16 mouse cellular contexts compared by ENCODE assay signal in the genomic region with DNA sequence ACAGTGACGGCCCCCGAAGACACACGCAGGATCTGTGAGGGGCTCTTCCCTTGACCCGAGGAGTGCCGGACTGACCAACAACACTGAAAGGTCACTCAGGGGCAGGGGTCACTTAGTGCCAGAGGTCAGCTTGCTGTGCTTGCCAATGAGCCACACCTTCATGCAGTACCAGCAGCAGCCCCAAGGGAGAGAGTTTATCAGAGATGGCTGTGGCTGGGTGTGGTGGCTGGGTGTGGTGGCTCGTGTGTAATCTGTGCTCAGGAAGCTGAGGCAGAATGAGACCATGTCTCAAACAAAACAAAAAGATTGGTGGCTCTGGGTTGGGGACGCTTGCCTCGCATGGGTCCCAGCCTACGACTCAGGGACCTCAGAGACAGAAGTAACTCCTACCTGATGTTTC. TPM values are rescaled to one million over a fixed set of nuclear protein-coding genes. Genes with fewer than 3 reads are reported as not detected.
DNase-seq lines count a peak whose midpoint lies in the region; ATAC-seq and TF ChIP-seq lines count a peak whose summit lies in the region.
"Had no signal": no experiment of that assay in that cellular context is flagged by ENCODE, and none has a peak within 500 bp of the region (broad histone marks: within the 10 kb centered on the region; RNA-seq: fewer than 3 reads in every experiment).

No protein-coding gene starts in this region.

- no peaks in the 10 kb centered on the region for H3K4me1 ChIP-seq in hindbrain, postnatal 0 days (ENCODE audit: insufficient read depth, low read length)
- H3K4me1 ChIP-seq in hindbrain, embryonic 12.5 days = no peaks in the 10 kb centered on the region
- peaks cover 9% of the 10 kb centered on the region for H3K4me1 ChIP-seq in liver, embryonic 16.5 days (ENCODE audit: control insufficient read depth, low read depth, low read length)
- H3K4me1 ChIP-seq: limb, embryonic 10.5 days; midbrain, embryonic 10.5 days had no signal

- peaks cover 62% of the 10 kb centered on the region for H3K36me3 ChIP-seq in hindbrain, postnatal 0 days (ENCODE audit: insufficient read depth, low read length)
- H3K36me3 ChIP-seq in hindbrain, embryonic 12.5 days = peaks cover 68% of the 10 kb centered on the region
- peaks cover 39% of the 10 kb centered on the region for H3K36me3 ChIP-seq in liver, embryonic 16.5 days (ENCODE audit: control insufficient read depth, insufficient read depth)

- DNase-seq in hindbrain, postnatal 0 days (ENCODE audit: low spot score) = no peak
- DNase-seq in ES-CJ7 (ENCODE audit: low read depth, low spot score) = peak; percentile 52
- DNase-seq in right cerebral cortex, adult 2 months (ENCODE audit: low spot score in 2 of 2) = no peak
- DNase-seq in left cerebral cortex, adult 8-10 months (ENCODE audit: low spot score in 2 of 2) = no peak
- DNase-seq in right cerebral cortex, postnatal 25 days = no peak
- DNase-seq: adrenal gland, postnatal 36 days; cerebellum, adult 18-20 months; embryo, embryonic 11 days; heart, postnatal 10 days had no signal

- H3K27me3 ChIP-seq in hindbrain, postnatal 0 days (ENCODE audit: insufficient read depth, low read length) = no peaks in the 10 kb centered on the region
- H3K27me3 ChIP-seq in hindbrain, embryonic 12.5 days = no peaks in the 10 kb centered on the region
- H3K27me3 ChIP-seq in liver, embryonic 16.5 days (ENCODE audit: control insufficient read depth, insufficient read depth, low read depth, low read length) = no peaks in the 10 kb centered on the region

- no peak overlapping the region for H3K9ac ChIP-seq in hindbrain, postnatal 0 days (replicated peaks; ENCODE audit: low read length)
- H3K9ac ChIP-seq in hindbrain, embryonic 12.5 days = no peak overlapping the region
- no peak overlapping the region for H3K9ac ChIP-seq in liver, embryonic 16.5 days (ENCODE audit: low read depth, low read length)

- no peaks in the 10 kb centered on the region for H3K9me3 ChIP-seq in hindbrain, postnatal 0 days (ENCODE audit: low read length)
- no peaks in the 10 kb centered on the region for H3K9me3 ChIP-seq in hindbrain, embryonic 12.5 days (replicated peaks)
- H3K9me3 ChIP-seq in liver, embryonic 16.5 days (replicated peaks; ENCODE audit: control insufficient read depth, low read length) = no peaks in the 10 kb centered on the region
- H3K9me3 ChIP-seq: limb, embryonic 10.5 days; midbrain, embryonic 10.5 days had no signal

- WGBS in hindbrain, postnatal 0 days = 84% methylated on average over 9 of the region's 9 CpGs
- WGBS in hindbrain, embryonic 12.5 days = 86% methylated on average over 9 of the region's 9 CpGs
- WGBS in liver, embryonic 16.5 days (ENCODE audit: insufficient replicate concordance) = 65% methylated on average over 9 of the region's 9 CpGs

- ATAC-seq in hindbrain, postnatal 0 days = no peak
- ATAC-seq in hindbrain, embryonic 12.5 days (ENCODE audit: low FRiP score) = no peak
- ATAC-seq in erythroblast, adult 5-6 weeks (replicated peaks; ENCODE audit: low FRiP score, poor library complexity, severe bottlenecking) = peak; percentile 83
- peak; percentile 74 for ATAC-seq in liver, embryonic 16.5 days (ENCODE audit: low read depth)
- ATAC-seq: inflammation-experienced regulatory T-cells, adult 6 months had no signal

- no peak overlapping the region for H3K4me3 ChIP-seq in hindbrain, postnatal 0 days (ENCODE audit: low read length)
- H3K4me3 ChIP-seq in hindbrain, embryonic 12.5 days = no peak overlapping the region
- H3K4me3 ChIP-seq in liver, embryonic 16.5 days (ENCODE audit: low read depth, low read length) = no peak overlapping the region
- H3K4me3 ChIP-seq: limb, embryonic 10.5 days; midbrain, embryonic 10.5 days had no signal

- TF ChIP-seq CTCF in hindbrain, postnatal 0 days (IDR thresholded peaks at IDR 0.05; ENCODE audit: low read depth) = 0 out of 2 replicates have a peak, but pooled peaks have one; percentile 6

- no peak overlapping the region for H3K27ac ChIP-seq in hindbrain, postnatal 0 days
- no peak overlapping the region for H3K27ac ChIP-seq in hindbrain, embryonic 12.5 days
- no peak overlapping the region for H3K27ac ChIP-seq in liver, embryonic 16.5 days (ENCODE audit: low read length)
- H3K27ac ChIP-seq: limb, embryonic 10.5 days; midbrain, embryonic 10.5 days had no signal

- H3K4me2 ChIP-seq in hindbrain, postnatal 0 days (ENCODE audit: low read depth, low read length) = no peak overlapping the region
- no peak overlapping the region for H3K4me2 ChIP-seq in hindbrain, embryonic 12.5 days (replicated peaks)
- H3K4me2 ChIP-seq in liver, embryonic 16.5 days (ENCODE audit: low read depth, low read length) = no peak overlapping the region

RNA-seq across cellular contexts. Expression of gene Carhsp1, which starts 16.4 kb away (rescaled TPM):
- total RNA-seq in hindbrain, postnatal 0 days (2014; rRNA removed) = 120 and 127 TPM in 2 replicates
- polyA plus RNA-seq in hindbrain, postnatal 0 days (2015; fragmentation: Nextera tagmentation; extraction: Ambion mirVana) = 105 and 110 TPM in 2 replicates
- polyA plus RNA-seq in hindbrain, embryonic 12.5 days (2016; fragmentation: Nextera tagmentation; extraction: Ambion mirVana) = 229 and 234 TPM in 2 replicates
- total RNA-seq in erythroblast, adult 5-6 weeks (2015; ENCODE audit: low replicate concordance) = 106 and 129 TPM in 2 replicates
- total RNA-seq in erythroblast, adult 5-6 weeks (2017; ENCODE audit: low replicate concordance) = 184 and 218 TPM in 2 replicates
- polyA plus RNA-seq in liver, embryonic 16.5 days (2015; fragmentation: Nextera tagmentation; extraction: Ambion mirVana) = 95.2 and 96.6 TPM in 2 replicates
- total RNA-seq in left cerebral cortex, adult 8-10 months (2022) = 10 to 100 TPM; 29.8 to 33.0 (median 31.3) TPM

RNA-seq across cellular contexts. Expression of gene Tmem186, which starts 18.1 kb away (rescaled TPM):
- total RNA-seq in hindbrain, postnatal 0 days (2014; rRNA removed) = 18.9 and 19.1 TPM in 2 replicates
- polyA plus RNA-seq in hindbrain, postnatal 0 days (2015; fragmentation: Nextera tagmentation; extraction: Ambion mirVana) = 14.5 and 15.7 TPM in 2 replicates
- 22.6 and 23.0 TPM in 2 replicates for polyA plus RNA-seq in hindbrain, embryonic 12.5 days (2016; fragmentation: Nextera tagmentation; extraction: Ambion mirVana)
- 4.2 and 6.7 TPM in 2 replicates for total RNA-seq in erythroblast, adult 5-6 weeks (2015; ENCODE audit: low replicate concordance)
- total RNA-seq in erythroblast, adult 5-6 weeks (2017; ENCODE audit: low replicate concordance) = 1.8 and 5.6 TPM in 2 replicates
- 8.9 and 9.7 TPM in 2 replicates for polyA plus RNA-seq in liver, embryonic 16.5 days (2015; fragmentation: Nextera tagmentation; extraction: Ambion mirVana)
- 10 to 100 TPM; 12.5 to 14.2 (median 13.5) TPM for total RNA-seq in left cerebral cortex, adult 8-10 months (2022)

RNA-seq across cellular contexts. Expression of gene Pmm2, which starts 18.1 kb away (rescaled TPM):
- total RNA-seq in hindbrain, postnatal 0 days (2014; rRNA removed) = 33.1 and 44.4 TPM in 2 replicates
- 25.7 and 28.5 TPM in 2 replicates for polyA plus RNA-seq in hindbrain, postnatal 0 days (2015; fragmentation: Nextera tagmentation; extraction: Ambion mirVana)
- 49.6 and 51.0 TPM in 2 replicates for polyA plus RNA-seq in hindbrain, embryonic 12.5 days (2016; fragmentation: Nextera tagmentation; extraction: Ambion mirVana)
- total RNA-seq in erythroblast, adult 5-6 weeks (2015; ENCODE audit: low replicate concordance) = 27.2 and 40.7 TPM in 2 replicates
- total RNA-seq in erythroblast, adult 5-6 weeks (2017; ENCODE audit: low replicate concordance) = 52.6 and 60.8 TPM in 2 replicates
- 29.5 and 30.1 TPM in 2 replicates for polyA plus RNA-seq in liver, embryonic 16.5 days (2015; fragmentation: Nextera tagmentation; extraction: Ambion mirVana)
- 10 to 100 TPM; 28.6 to 33.1 (median 29.1) TPM for total RNA-seq in left cerebral cortex, adult 8-10 months (2022)

RNA-seq across cellular contexts. Expression of gene Gm5767, which starts 25.0 kb away (rescaled TPM):
- not detected in 2 replicates for total RNA-seq in hindbrain, postnatal 0 days (2014; rRNA removed)
- not detected in 2 replicates for polyA plus RNA-seq in hindbrain, postnatal 0 days (2015; fragmentation: Nextera tagmentation; extraction: Ambion mirVana)
- polyA plus RNA-seq in hindbrain, embryonic 12.5 days (2016; fragmentation: Nextera tagmentation; extraction: Ambion mirVana) = not detected in 2 replicates
- total RNA-seq in erythroblast, adult 5-6 weeks (2015; ENCODE audit: low replicate concordance) = not detected in 2 replicates
- not detected in 2 replicates for total RNA-seq in erythroblast, adult 5-6 weeks (2017; ENCODE audit: low replicate concordance)
- 0.15 TPM in 1 of 2 replicates, not detected in the other for polyA plus RNA-seq in liver, embryonic 16.5 days (2015; fragmentation: Nextera tagmentation; extraction: Ambion mirVana)
- total RNA-seq in left cerebral cortex, adult 8-10 months (2022) = not detected
- total RNA-seq: adrenal gland, postnatal 36 days; heart, postnatal 10 days had no signal
- polyA plus RNA-seq: inflammation-experienced regulatory T-cells, adult 6 months; limb, embryonic 10.5 days; midbrain, embryonic 10.5 days; stomach, embryonic 14.5 days had no signal

Comparison
In these comparisons a context has a peak if more than half of its experiments do, and no peak if none do; other contexts are left out.
1. ATAC-seq: peak in erythroblast, adult 5-6 weeks (single experiment) and liver, embryonic 16.5 days (single experiment); none in hindbrain, postnatal 0 days (single experiment) and hindbrain, embryonic 12.5 days (single experiment).